Mouse (Mus musculus): Measurements from ENCODE around the gene Sass6. TPM values are rescaled to one million over a fixed set of nuclear protein-coding genes. Genes with fewer than 3 reads are reported as not detected.
A peak's percentile ranks its signal among the peaks of the same experiment; 100 is the strongest.

The Sass6 gene
- polyA plus RNA-seq, 1 experiment from 2014 or later: 13.5 TPM

GRCm38 (mm10) chr3:116577286-116577685 is 17.5 kb upstream of the Sass6 start:
- H3K4me3 ChIP-seq (ENCODE audit: control insufficient read depth in 1 of 2, insufficient read depth in 1 of 2, low read depth in 1 of 2, low read length in 2 of 2): no peak overlapping the region
- WGBS: 38% methylated on average over 3 of the region's 3 CpGs
- H3K9me3 ChIP-seq (ENCODE audit: control insufficient read depth, low read length): no peaks in the 10 kb centered on the region
- H3K4me1 ChIP-seq (ENCODE audit: control insufficient read depth in 2 of 2, insufficient read depth in 2 of 2, low read length in 2 of 2): no peaks in the 10 kb centered on the region
- H3K36me3 ChIP-seq (ENCODE audit: control insufficient read depth, insufficient read depth, low read length): peaks cover 64% of the 10 kb centered on the region
- no peaks in the 10 kb centered on the region for H3K27me3 ChIP-seq (ENCODE audit: control insufficient read depth, insufficient read depth, low read length)
- H3K4me2 ChIP-seq (ENCODE audit: low read length): no peak overlapping the region
- ATAC-seq (ENCODE audit: insufficient number of reproducible peaks, insufficient read depth, low FRiP score, low read depth): no peak
- H3K9ac ChIP-seq (ENCODE audit: low read length): no peak overlapping the region
- H3K27ac ChIP-seq (replicated peaks in 1 of 2; ENCODE audit: control insufficient read depth in 1 of 2, insufficient read depth in 1 of 2, low read depth in 2 of 2, low read length in 2 of 2): no peak overlapping the region

GRCm38 (mm10) chr3:116582201-116582600 is 12.6 kb upstream of the Sass6 start:
- peaks cover 95% of the 10 kb centered on the region for H3K36me3 ChIP-seq (ENCODE audit: control insufficient read depth, insufficient read depth, low read length)

GRCm38 (mm10) chr3:116594076-116594727 is 580 bp upstream of the Sass6 start:
- no peaks in the 10 kb centered on the region for H3K9me3 ChIP-seq (ENCODE audit: control insufficient read depth, low read length)
- peak overlapping the region; percentile 75 to 83 for H3K27ac ChIP-seq (replicated peaks in 1 of 2; ENCODE audit: control insufficient read depth in 1 of 2, insufficient read depth in 1 of 2, low read depth in 2 of 2, low read length in 2 of 2)
- peak; percentile 45 for ATAC-seq (ENCODE audit: insufficient number of reproducible peaks, insufficient read depth, low FRiP score, low read depth)
- H3K9ac ChIP-seq (ENCODE audit: low read length): peak overlapping the region; percentile 88
- no peaks in the 10 kb centered on the region for H3K27me3 ChIP-seq (ENCODE audit: control insufficient read depth, insufficient read depth, low read length)
- H3K4me2 ChIP-seq (ENCODE audit: low read length): peak overlapping the region; percentile 67
- 2% methylated on average over 22 of the region's 22 CpGs for WGBS
- H3K36me3 ChIP-seq (ENCODE audit: control insufficient read depth, insufficient read depth, low read length): peaks cover 31% of the 10 kb centered on the region
- peaks cover 0 to 10% of the 10 kb centered on the region in 2 experiments; a peak in 2 of 4 replicates for H3K4me1 ChIP-seq (ENCODE audit: control insufficient read depth in 2 of 2, insufficient read depth in 2 of 2, low read length in 2 of 2)
- H3K4me3 ChIP-seq (ENCODE audit: control insufficient read depth in 1 of 2, insufficient read depth in 1 of 2, low read depth in 1 of 2, low read length in 2 of 2): peak overlapping the region; percentile 82 to 95

More at GRCm38 (mm10) chr3:116582201-116582600, 12.6 kb upstream of the Sass6 start:
- Histone ChIP-seq H3K4me3 (ENCODE audit: control insufficient read depth in 1 of 2, insufficient read depth in 1 of 2, low read depth in 1 of 2, low read length in 2 of 2) (no peak overlapping the region), H3K9ac (ENCODE audit: low read length) (no peak overlapping the region), H3K4me1 (ENCODE audit: control insufficient read depth in 2 of 2, insufficient read depth in 2 of 2, low read length in 2 of 2) (no peaks in the 10 kb centered on the region), H3K9me3 (ENCODE audit: control insufficient read depth, low read length) (no peaks in the 10 kb centered on the region), H3K4me2 (ENCODE audit: low read length) (no peak overlapping the region), H3K27ac (replicated peaks in 1 of 2; ENCODE audit: control insufficient read depth in 1 of 2, insufficient read depth in 1 of 2, low read depth in 2 of 2, low read length in 2 of 2) (no peak overlapping the region), H3K27me3 (ENCODE audit: control insufficient read depth, insufficient read depth, low read length) (no peaks in the 10 kb centered on the region)
- no peak for ATAC-seq (ENCODE audit: insufficient number of reproducible peaks, insufficient read depth, low FRiP score, low read depth)
- WGBS: 76% methylated on average over 9 of the region's 9 CpGs

GRCm38 (mm10) chr3:116595603-116595991 is 815 bp downstream of the Sass6 start:
- Histone ChIP-seq H3K4me3 (ENCODE audit: control insufficient read depth in 1 of 2, insufficient read depth in 1 of 2, low read depth in 1 of 2, low read length in 2 of 2) (peak overlapping the region; percentile 82 to 95), H3K9me3 (ENCODE audit: control insufficient read depth, low read length) (no peaks in the 10 kb centered on the region), H3K9ac (ENCODE audit: low read length) (peak overlapping the region; percentile 88), H3K4me1 (ENCODE audit: control insufficient read depth in 2 of 2, insufficient read depth in 2 of 2, low read length in 2 of 2) (peaks cover 0 to 10% of the 10 kb centered on the region in 2 experiments; a peak in 2 of 4 replicates), H3K36me3 (ENCODE audit: control insufficient read depth, insufficient read depth, low read length) (peaks cover 17% of the 10 kb centered on the region), H3K27ac (replicated peaks in 1 of 2; ENCODE audit: control insufficient read depth in 1 of 2, insufficient read depth in 1 of 2, low read depth in 2 of 2, low read length in 2 of 2) (peak overlapping the region in 1 of 2 experiments; percentile 83; a peak in 1 of 4 replicates), H3K27me3 (ENCODE audit: control insufficient read depth, insufficient read depth, low read length) (no peaks in the 10 kb centered on the region), H3K4me2 (ENCODE audit: low read length) (peak overlapping the region; percentile 79)
- ATAC-seq (ENCODE audit: insufficient number of reproducible peaks, insufficient read depth, low FRiP score, low read depth): no peak
- 7% methylated on average over 10 of the region's 10 CpGs for WGBS

GRCm38 (mm10) chr3:116599705-116600104 is 4.9 kb downstream of the Sass6 start:
- H3K9ac ChIP-seq (ENCODE audit: low read length): no peak overlapping the region
- H3K4me2 ChIP-seq (ENCODE audit: low read length): no peak overlapping the region
- no peaks in the 10 kb centered on the region for H3K9me3 ChIP-seq (ENCODE audit: control insufficient read depth, low read length)
- no peaks in the 10 kb centered on the region for H3K27me3 ChIP-seq (ENCODE audit: control insufficient read depth, insufficient read depth, low read length)
- H3K4me3 ChIP-seq (ENCODE audit: control insufficient read depth in 1 of 2, insufficient read depth in 1 of 2, low read depth in 1 of 2, low read length in 2 of 2): no peak overlapping the region
- peaks cover 7% of the 10 kb centered on the region for H3K36me3 ChIP-seq (ENCODE audit: control insufficient read depth, insufficient read depth, low read length)
- 85% methylated on average over 2 of the region's 2 CpGs for WGBS
- ATAC-seq (ENCODE audit: insufficient number of reproducible peaks, insufficient read depth, low FRiP score, low read depth): no peak
- no peak overlapping the region for H3K27ac ChIP-seq (replicated peaks in 1 of 2; ENCODE audit: control insufficient read depth in 1 of 2, insufficient read depth in 1 of 2, low read depth in 2 of 2, low read length in 2 of 2)
- H3K4me1 ChIP-seq (ENCODE audit: control insufficient read depth in 2 of 2, insufficient read depth in 2 of 2, low read length in 2 of 2): peaks cover 0 to 6% of the 10 kb centered on the region in 2 experiments; a peak in 1 of 4 replicates

- no peaks in the 10 kb centered on the region for H3K9me3 ChIP-seq (ENCODE audit: control insufficient read depth, low read length)
- no peaks in the 10 kb centered on the region for H3K27me3 ChIP-seq (ENCODE audit: control insufficient read depth, insufficient read depth, low read length)
- H3K4me2 ChIP-seq (ENCODE audit: low read length): no peak overlapping the region
- peaks cover 11% of the 10 kb centered on the region for H3K36me3 ChIP-seq (ENCODE audit: control insufficient read depth, insufficient read depth, low read length)
- no peak overlapping the region for H3K9ac ChIP-seq (ENCODE audit: low read length)
- WGBS: 86% methylated on average over 5 of the region's 5 CpGs
- no peak overlapping the region for H3K27ac ChIP-seq (replicated peaks in 1 of 2; ENCODE audit: control insufficient read depth in 1 of 2, insufficient read depth in 1 of 2, low read depth in 2 of 2, low read length in 2 of 2)
- no peak overlapping the region for H3K4me3 ChIP-seq (ENCODE audit: control insufficient read depth in 1 of 2, insufficient read depth in 1 of 2, low read depth in 1 of 2, low read length in 2 of 2)
- peaks cover 0 to 1% of the 10 kb centered on the region in 2 experiments; a peak in 1 of 4 replicates for H3K4me1 ChIP-seq (ENCODE audit: control insufficient read depth in 2 of 2, insufficient read depth in 2 of 2, low read length in 2 of 2)
- no peak for ATAC-seq (ENCODE audit: insufficient number of reproducible peaks, insufficient read depth, low FRiP score, low read depth)
These were observed 6.2 kb downstream of the Sass6 start for GRCm38 (mm10) chr3:116601005-116601404.

GRCm38 (mm10) chr3:116601781-116602180 is 7.0 kb downstream of the Sass6 start:
- peaks cover 15% of the 10 kb centered on the region for H3K36me3 ChIP-seq (ENCODE audit: control insufficient read depth, insufficient read depth, low read length)
- no peak overlapping the region for H3K27ac ChIP-seq (replicated peaks in 1 of 2; ENCODE audit: control insufficient read depth in 1 of 2, insufficient read depth in 1 of 2, low read depth in 2 of 2, low read length in 2 of 2)
- no peak overlapping the region for H3K4me3 ChIP-seq (ENCODE audit: control insufficient read depth in 1 of 2, insufficient read depth in 1 of 2, low read depth in 1 of 2, low read length in 2 of 2)
- ATAC-seq (ENCODE audit: insufficient number of reproducible peaks, insufficient read depth, low FRiP score, low read depth): no peak
- WGBS: 93% methylated on average over 5 of the region's 5 CpGs
- H3K27me3 ChIP-seq (ENCODE audit: control insufficient read depth, insufficient read depth, low read length): no peaks in the 10 kb centered on the region
- no peaks in the 10 kb centered on the region for H3K4me1 ChIP-seq (ENCODE audit: control insufficient read depth in 2 of 2, insufficient read depth in 2 of 2, low read length in 2 of 2)
- H3K4me2 ChIP-seq (ENCODE audit: low read length): no peak overlapping the region
- no peak overlapping the region for H3K9ac ChIP-seq (ENCODE audit: low read length)
- no peaks in the 10 kb centered on the region for H3K9me3 ChIP-seq (ENCODE audit: control insufficient read depth, low read length)

GRCm38 (mm10) chr3:116604570-116604969 is 9.8 kb downstream of the Sass6 start:
- H3K36me3 ChIP-seq (ENCODE audit: control insufficient read depth, insufficient read depth, low read length): peaks cover 37% of the 10 kb centered on the region
- H3K4me3 ChIP-seq (ENCODE audit: control insufficient read depth in 1 of 2, insufficient read depth in 1 of 2, low read depth in 1 of 2, low read length in 2 of 2): no peak overlapping the region
- no peak overlapping the region for H3K9ac ChIP-seq (ENCODE audit: low read length)
- no peaks in the 10 kb centered on the region for H3K27me3 ChIP-seq (ENCODE audit: control insufficient read depth, insufficient read depth, low read length)
- no peaks in the 10 kb centered on the region for H3K9me3 ChIP-seq (ENCODE audit: control insufficient read depth, low read length)
- no peak for ATAC-seq (ENCODE audit: insufficient number of reproducible peaks, insufficient read depth, low FRiP score, low read depth)
- H3K4me1 ChIP-seq (ENCODE audit: control insufficient read depth in 2 of 2, insufficient read depth in 2 of 2, low read length in 2 of 2): no peaks in the 10 kb centered on the region
- WGBS: 68% methylated on average over 9 of the region's 9 CpGs
- no peak overlapping the region for H3K27ac ChIP-seq (replicated peaks in 1 of 2; ENCODE audit: control insufficient read depth in 1 of 2, insufficient read depth in 1 of 2, low read depth in 2 of 2, low read length in 2 of 2)
- no peak overlapping the region for H3K4me2 ChIP-seq (ENCODE audit: low read length)

All from heart, embryonic 14.5 days (tissue).